Mouse (Mus musculus): ENCODE data around the gene Calml4. TPM values are rescaled to one million over a fixed set of nuclear protein-coding genes. Genes with fewer than 3 reads are reported as not detected.

Gene Calml4
- polyA plus RNA-seq, 1 experiment from 2014 or later, result 0.67 TPM

GRCm38 (mm10) chr9:62870728-62871127 lies 12.8 kb downstream of the Calml4 start:
- H3K9me3 ChIP-seq, result no peaks in the 10 kb centered on the region
- no peaks in the 10 kb centered on the region for H3K27me3 ChIP-seq (replicated peaks; ENCODE audit: low read depth, poor library complexity, severe bottlenecking)
- no peak overlapping the region for H3K27ac ChIP-seq (replicated peaks)
- peaks cover 9% of the 10 kb centered on the region; the same call in 1 of the 2 replicates for H3K4me1 ChIP-seq
- H3K36me3 ChIP-seq (replicated peaks), result no peaks in the 10 kb centered on the region
- H3K4me3 ChIP-seq, result no peak overlapping the region
- no peak for DNase-seq (ENCODE audit: low spot score)

- Histone ChIP-seq H3K4me1 (peaks cover 8% of the 10 kb centered on the region; the same call in 1 of the 2 replicates), H3K9me3 (no peaks in the 10 kb centered on the region), H3K36me3 (replicated peaks) (peaks cover 20% of the 10 kb centered on the region), H3K27me3 (replicated peaks; ENCODE audit: low read depth, poor library complexity, severe bottlenecking) (no peaks in the 10 kb centered on the region), H3K4me3 (no peak overlapping the region), H3K27ac (replicated peaks) (no peak overlapping the region)
- no peak for DNase-seq (ENCODE audit: low spot score)
- WGBS, result 83% methylated on average over 7 of the region's 7 CpGs
Measured at GRCm38 (mm10) chr9:62876966-62877616, 19.2 kb downstream of the Calml4 start.

GRCm38 (mm10) chr9:62877825-62878224 lies 19.9 kb downstream of the Calml4 start:
- H3K4me1 ChIP-seq, result peaks cover 8% of the 10 kb centered on the region; the same call in 1 of the 2 replicates
- H3K9me3 ChIP-seq, result no peaks in the 10 kb centered on the region
- WGBS, result 87% methylated on average over 2 of the region's 2 CpGs
- H3K27me3 ChIP-seq (replicated peaks; ENCODE audit: low read depth, poor library complexity, severe bottlenecking), result no peaks in the 10 kb centered on the region
- H3K4me3 ChIP-seq, result no peak overlapping the region
- H3K27ac ChIP-seq (replicated peaks), result no peak overlapping the region
- H3K36me3 ChIP-seq (replicated peaks), result peaks cover 27% of the 10 kb centered on the region
- DNase-seq (ENCODE audit: low spot score), result no peak

- Histone ChIP-seq H3K9me3 (no peaks in the 10 kb centered on the region), H3K4me1 (0 out of 2 replicates have a peak, but pooled peaks cover 6% of the 10 kb centered on the region), H3K4me3 (no peak overlapping the region), H3K27ac (replicated peaks) (no peak overlapping the region), H3K36me3 (replicated peaks) (peaks cover 64% of the 10 kb centered on the region), H3K27me3 (replicated peaks; ENCODE audit: low read depth, poor library complexity, severe bottlenecking) (no peaks in the 10 kb centered on the region)
- DNase-seq (ENCODE audit: low spot score), result no peak
- 82% methylated on average over 12 of the region's 12 CpGs for WGBS
Measured at GRCm38 (mm10) chr9:62881871-62882270, 24.0 kb downstream of the Calml4 start.

GRCm38 (mm10) chr9:62894486-62894885 lies 36.6 kb downstream of the Calml4 start:
- no peak for DNase-seq (ENCODE audit: low spot score)
- no peaks in the 10 kb centered on the region for H3K4me1 ChIP-seq
- no peak overlapping the region for H3K4me3 ChIP-seq
- H3K27me3 ChIP-seq (replicated peaks; ENCODE audit: low read depth, poor library complexity, severe bottlenecking), result no peaks in the 10 kb centered on the region
- H3K9me3 ChIP-seq, result no peaks in the 10 kb centered on the region
- H3K27ac ChIP-seq (replicated peaks), result no peak overlapping the region
- WGBS, result 82% methylated on average over 1 of the region's 1 CpGs
- peaks cover 56% of the 10 kb centered on the region for H3K36me3 ChIP-seq (replicated peaks)

- Histone ChIP-seq H3K9me3 (no peaks in the 10 kb centered on the region), H3K27ac (replicated peaks) (no peak overlapping the region), H3K4me3 (no peak overlapping the region), H3K36me3 (replicated peaks) (peaks cover 43% of the 10 kb centered on the region), H3K27me3 (replicated peaks; ENCODE audit: low read depth, poor library complexity, severe bottlenecking) (no peaks in the 10 kb centered on the region), H3K4me1 (peaks cover 4% of the 10 kb centered on the region; the same call in 1 of the 2 replicates)
- WGBS, result 93% methylated on average over 2 of the region's 2 CpGs
- no peak for DNase-seq (ENCODE audit: low spot score)
Measured at GRCm38 (mm10) chr9:62901736-62902135, 43.9 kb downstream of the Calml4 start.

- no peaks in the 10 kb centered on the region for H3K27me3 ChIP-seq (replicated peaks; ENCODE audit: low read depth, poor library complexity, severe bottlenecking)
Measured at GRCm38 (mm10) chr9:62903841-62904240, 46.0 kb downstream of the Calml4 start.

GRCm38 (mm10) chr9:62905039-62905438 lies 47.2 kb downstream of the Calml4 start:
- no peaks in the 10 kb centered on the region for H3K9me3 ChIP-seq
- H3K27ac ChIP-seq (replicated peaks), result no peak overlapping the region
- H3K36me3 ChIP-seq (replicated peaks), result peaks cover 51% of the 10 kb centered on the region
- WGBS, result 94% methylated on average over 8 of the region's 8 CpGs
- peaks cover 8% of the 10 kb centered on the region for H3K4me1 ChIP-seq
- DNase-seq (ENCODE audit: low spot score), result no peak
- no peaks in the 10 kb centered on the region for H3K27me3 ChIP-seq (replicated peaks; ENCODE audit: low read depth, poor library complexity, severe bottlenecking)
- H3K4me3 ChIP-seq, result no peak overlapping the region

More at GRCm38 (mm10) chr9:62903841-62904240, 46.0 kb downstream of the Calml4 start:
- Histone ChIP-seq H3K9me3 (no peaks in the 10 kb centered on the region), H3K27ac (replicated peaks) (no peak overlapping the region), H3K4me1 (peaks cover 4% of the 10 kb centered on the region; the same call in 1 of the 2 replicates), H3K4me3 (no peak overlapping the region), H3K36me3 (replicated peaks) (peaks cover 45% of the 10 kb centered on the region)
- no peak for DNase-seq (ENCODE audit: low spot score)
- WGBS, result 96% methylated on average over 2 of the region's 2 CpGs

- Histone ChIP-seq H3K36me3 (replicated peaks) (peaks cover 70% of the 10 kb centered on the region), H3K27ac (replicated peaks) (no peak overlapping the region), H3K9me3 (peaks cover 10% of the 10 kb centered on the region; the same call in 1 of the 2 replicates), H3K4me1 (peaks cover 5% of the 10 kb centered on the region; the same call in 1 of the 2 replicates), H3K27me3 (replicated peaks; ENCODE audit: low read depth, poor library complexity, severe bottlenecking) (no peaks in the 10 kb centered on the region), H3K4me3 (no peak overlapping the region)
- DNase-seq (ENCODE audit: low spot score), result no peak
- 87% methylated on average over 5 of the region's 5 CpGs for WGBS
Measured at GRCm38 (mm10) chr9:62913390-62914069, 55.6 kb downstream of the Calml4 start.

- DNase-seq (ENCODE audit: low spot score), result no peak
- peaks cover 10% of the 10 kb centered on the region; the same call in 1 of the 2 replicates for H3K9me3 ChIP-seq
- 98% methylated on average over 1 of the region's 1 CpGs for WGBS
- no peak overlapping the region for H3K27ac ChIP-seq (replicated peaks)
- no peak overlapping the region for H3K4me3 ChIP-seq
- peaks cover 62% of the 10 kb centered on the region for H3K36me3 ChIP-seq (replicated peaks)
- no peaks in the 10 kb centered on the region for H3K4me1 ChIP-seq
- no peaks in the 10 kb centered on the region for H3K27me3 ChIP-seq (replicated peaks; ENCODE audit: low read depth, poor library complexity, severe bottlenecking)
Measured at GRCm38 (mm10) chr9:62917059-62917458, 59.2 kb downstream of the Calml4 start.

GRCm38 (mm10) chr9:62920877-62921276 lies 63.0 kb downstream of the Calml4 start:
- H3K36me3 ChIP-seq (replicated peaks), result peaks cover 38% of the 10 kb centered on the region
- H3K27ac ChIP-seq (replicated peaks), result no peak overlapping the region
- no peak for DNase-seq (ENCODE audit: low spot score)
- H3K9me3 ChIP-seq, result peaks cover 5% of the 10 kb centered on the region; the same call in 1 of the 2 replicates
- no peak overlapping the region for H3K4me3 ChIP-seq
- WGBS, result 74% methylated on average over 2 of the region's 2 CpGs
- H3K27me3 ChIP-seq (replicated peaks; ENCODE audit: low read depth, poor library complexity, severe bottlenecking), result no peaks in the 10 kb centered on the region
- no peaks in the 10 kb centered on the region for H3K4me1 ChIP-seq

GRCm38 (mm10) chr9:62924886-62925610 lies 67.2 kb downstream of the Calml4 start:
- H3K9me3 ChIP-seq, result no peaks in the 10 kb centered on the region
- no peak for DNase-seq (ENCODE audit: low spot score)
- H3K27ac ChIP-seq (replicated peaks), result no peak overlapping the region
- H3K36me3 ChIP-seq (replicated peaks), result peaks cover 14% of the 10 kb centered on the region
- no peaks in the 10 kb centered on the region for H3K27me3 ChIP-seq (replicated peaks; ENCODE audit: low read depth, poor library complexity, severe bottlenecking)
- WGBS, result 90% methylated on average over 2 of the region's 2 CpGs
- no peaks in the 10 kb centered on the region for H3K4me1 ChIP-seq
- H3K4me3 ChIP-seq, result no peak overlapping the region

Data from embryonic facial prominence, embryonic 10.5 days (tissue).